Mouse (Mus musculus) MEL (cell line): ENCODE measurements around the gene Camta2. TPM values are rescaled to one million over a fixed set of nuclear protein-coding genes. Genes with fewer than 3 reads are reported as not detected.

Source experiments
- DNase-seq: peaks from one replicate; pipeline ENCODE4 v3.0.0; 2011; ENCODE audit warnings: low read depth, low spot score
- H3K27ac ChIP-seq: 2 replicates; pipeline ENCODE4 v1.5.1; 2012; ENCODE audit warnings: low read depth, mild to moderate bottlenecking, control low read depth, low read length, moderate library complexity; ENCODE audit not compliant: control insufficient read depth
- H3K27me3 ChIP-seq, 2 experiments: fragments of 150-350 bp in 1 of 2; sonication (generic) in 1 of 2; 2 replicates each; pipeline ENCODE4 v1.6.1; 2012; ENCODE audit warnings: low read length in 2 of 2, mild to moderate bottlenecking in 2 of 2, improper control_type of control experiment in 1 of 2, moderate library complexity in 1 of 2; ENCODE audit not compliant: insufficient read depth in 2 of 2, control insufficient read depth in 1 of 2
- H3K36me3 ChIP-seq, 2 experiments: 2 replicates each; pipeline ENCODE4 v1.6.1; 2012 to 2014; ENCODE audit warnings: low read length in 2 of 2, improper control_type of control experiment in 1 of 2, inconsistent platforms in 1 of 2, mild to moderate bottlenecking in 1 of 2; ENCODE audit not compliant: insufficient read depth in 2 of 2, control insufficient read depth in 1 of 2
- H3K4me1 ChIP-seq, 2 experiments: fragments of 150-350 bp in 1 of 2; sonication (generic) in 1 of 2; 2 replicates each; pipeline ENCODE4 v1.6.1; 2012; ENCODE audit warnings: low read length in 2 of 2, improper control_type of control experiment in 1 of 2, mild to moderate bottlenecking in 1 of 2; ENCODE audit not compliant: insufficient read depth in 2 of 2, control insufficient read depth in 1 of 2
- H3K4me3 ChIP-seq, 2 experiments: fragments of 150-350 bp in 1 of 2; sonication (generic) in 1 of 2; 2 replicates each; pipeline ENCODE4 v1.5.1; 2012; ENCODE audit warnings: low read depth in 2 of 2, low read length in 2 of 2, mild to moderate bottlenecking in 2 of 2, moderate library complexity in 2 of 2, control low read depth in 1 of 2, improper control_type of control experiment in 1 of 2; ENCODE audit not compliant: control insufficient read depth in 1 of 2, insufficient read depth in 1 of 2
- H3K79me2 ChIP-seq: 2 replicates; pipeline ENCODE4 v1.6.1; 2012; ENCODE audit warnings: mild to moderate bottlenecking, low read length, moderate library complexity; ENCODE audit not compliant: control insufficient read depth, poor library complexity, insufficient read depth
- H3K9ac ChIP-seq: 2 replicates; pipeline ENCODE4 v1.6.1; 2012; ENCODE audit warnings: low read depth, mild to moderate bottlenecking, control low read depth, low read length, moderate library complexity; ENCODE audit not compliant: control insufficient read depth, poor library complexity, severe bottlenecking
- H3K9me3 ChIP-seq: fragments of 150-350 bp; sonication (generic); replicated peaks from 2 replicates; pipeline ENCODE4 v1.6.1; 2012; ENCODE audit warnings: mild to moderate bottlenecking, low read length, improper control_type of control experiment, moderate library complexity; ENCODE audit not compliant: insufficient read depth
- BHLHE40 ChIP-seq: IDR thresholded peaks from 2 replicates; pipeline ENCODE4 v1.6.1; 2012; ENCODE audit warnings: low read depth, mild to moderate bottlenecking, inconsistent platforms, low read length, improper control_type of control experiment, borderline replicate concordance
- CHD1 ChIP-seq: IDR thresholded peaks from 2 replicates; pipeline ENCODE4 v1.6.1; 2012; ENCODE audit warnings: low read depth, mild to moderate bottlenecking, inconsistent platforms, low read length, improper control_type of control experiment
- CHD2 ChIP-seq: IDR thresholded peaks from 2 replicates; pipeline ENCODE4 v1.6.1; 2011; ENCODE audit warnings: low read length, improper control_type of control experiment
- CTCF ChIP-seq, 3 experiments: IDR thresholded peaks in 2 of 3; conservative IDR thresholded peaks in 1 of 3; 2 replicates each; pipeline ENCODE4 v1.5.1; 2011 to 2012; ENCODE audit warnings: low read length in 3 of 3, low read depth in 2 of 3, mild to moderate bottlenecking in 2 of 3, improper control_type of control experiment in 1 of 3, inconsistent platforms in 1 of 3, mixed read lengths in 1 of 3, moderate library complexity in 1 of 3; ENCODE audit not compliant: control insufficient read depth in 1 of 3, insufficient read depth in 1 of 3, poor library complexity in 1 of 3, severe bottlenecking in 1 of 3
- ETS1 ChIP-seq: IDR thresholded peaks from 2 replicates; pipeline ENCODE4 v1.6.1; 2012; ENCODE audit warnings: low read depth, mild to moderate bottlenecking, inconsistent platforms, low read length, improper control_type of control experiment, moderate library complexity
- GABPA ChIP-seq: IDR thresholded peaks from 2 replicates; pipeline ENCODE4 v1.6.1; 2012; ENCODE audit warnings: low read depth, mild to moderate bottlenecking, inconsistent platforms, low read length, improper control_type of control experiment, moderate library complexity
- GATA1 ChIP-seq: IDR thresholded peaks from 2 replicates; pipeline ENCODE4 v1.6.1; 2011; ENCODE audit warnings: low read depth, low read length, improper control_type of control experiment
- HCFC1 ChIP-seq: IDR thresholded peaks from 2 replicates; pipeline ENCODE4 v1.6.1; 2012; ENCODE audit warnings: low read depth, mild to moderate bottlenecking, inconsistent platforms, low read length, improper control_type of control experiment, moderate library complexity
- MAX ChIP-seq: IDR thresholded peaks from 2 replicates; pipeline ENCODE4 v1.6.1; 2011; ENCODE audit warnings: low read length, improper control_type of control experiment
- MAZ ChIP-seq: IDR thresholded peaks from 2 replicates; pipeline ENCODE4 v1.6.1; 2012; ENCODE audit warnings: low read depth, mild to moderate bottlenecking, inconsistent platforms, low read length, improper control_type of control experiment
- NRF1 ChIP-seq: IDR thresholded peaks from 2 replicates; pipeline ENCODE4 v1.6.1; 2014; ENCODE audit warnings: low read depth, mild to moderate bottlenecking, inconsistent platforms, low read length, improper control_type of control experiment, moderate library complexity; ENCODE audit not compliant: poor library complexity, insufficient read depth, severe bottlenecking
- POLR2AphosphoS2 ChIP-seq: IDR thresholded peaks from 2 replicates; pipeline ENCODE4 v1.6.1; 2011; ENCODE audit warnings: low read length, improper control_type of control experiment
- POLR2AphosphoS5 ChIP-seq: IDR thresholded peaks from 2 replicates; pipeline ENCODE4 v1.6.1; 2012; ENCODE audit warnings: low read depth, borderline replicate concordance, mild to moderate bottlenecking, inconsistent platforms, low read length, moderate library complexity, mixed read lengths
- RAD21 ChIP-seq: IDR thresholded peaks from 2 replicates; pipeline ENCODE4 v1.6.1; 2011; ENCODE audit warnings: mild to moderate bottlenecking, low read depth, low read length, improper control_type of control experiment
- SIN3A ChIP-seq: IDR thresholded peaks from 2 replicates; pipeline ENCODE4 v1.6.1; 2012; ENCODE audit warnings: low read length, improper control_type of control experiment, inconsistent platforms
- SMC3 ChIP-seq: IDR thresholded peaks from 2 replicates; pipeline ENCODE4 v1.6.1; 2011; ENCODE audit warnings: low read depth, low read length, improper control_type of control experiment
- TAL1 ChIP-seq: IDR thresholded peaks from 2 replicates; pipeline ENCODE4 v1.6.1; 2012; ENCODE audit warnings: mild to moderate bottlenecking, inconsistent platforms, low read length, moderate library complexity, mixed read lengths
- UBTF ChIP-seq: IDR thresholded peaks from 2 replicates; pipeline ENCODE4 v1.6.1; 2012; ENCODE audit warnings: low read depth, mild to moderate bottlenecking, inconsistent platforms, low read length, improper control_type of control experiment, moderate library complexity, borderline replicate concordance; ENCODE audit not compliant: insufficient read depth
- USF1 ChIP-seq: IDR thresholded peaks from 2 replicates; pipeline ENCODE4 v1.6.1; 2014; ENCODE audit warnings: low read depth, mild to moderate bottlenecking, inconsistent platforms, low read length, improper control_type of control experiment, moderate library complexity
- USF2 ChIP-seq, 2 experiments: IDR thresholded peaks; 2 replicates each; pipeline ENCODE4 v1.6.1; 2011 to 2012; ENCODE audit warnings: improper control_type of control experiment in 2 of 2, low read length in 2 of 2, borderline replicate concordance in 1 of 2, inconsistent platforms in 1 of 2, low read depth in 1 of 2, mild to moderate bottlenecking in 1 of 2; ENCODE audit not compliant: insufficient read depth in 1 of 2
- ZC3H11A ChIP-seq: IDR thresholded peaks from 2 replicates; pipeline ENCODE4 v1.6.1; 2012; ENCODE audit warnings: low read depth, mild to moderate bottlenecking, inconsistent platforms, low read length, improper control_type of control experiment
- ZKSCAN1 ChIP-seq: IDR thresholded peaks from 2 replicates; pipeline ENCODE4 v1.6.1; 2012; ENCODE audit warnings: low read depth, mild to moderate bottlenecking, inconsistent platforms, low read length, improper control_type of control experiment, moderate library complexity
- ZNF384 ChIP-seq: IDR thresholded peaks from 2 replicates; pipeline ENCODE4 v1.6.1; 2012; ENCODE audit warnings: low read depth, mild to moderate bottlenecking, inconsistent platforms, low read length, improper control_type of control experiment
- polyA plus RNA-seq, 2 experiments: library from polyadenylated mRNA; stranded (reverse) in 1 of 2; unstranded in 1 of 2; fragments of >175 nt in 1 of 2; fragments of >200 nt in 1 of 2; gene quantifications; 2 replicates each; pipeline versions ENCODE4 v1.2.1 to v1.2.4; 2012; ENCODE audit warnings: low replicate concordance in 2 of 2, low read depth in 1 of 2; ENCODE audit not compliant: insufficient read length in 2 of 2, insufficient read depth in 1 of 2, missing spikeins in 1 of 2
- total RNA-seq: library from RNA; depleted of rRNA; stranded (reverse); fragments of 300-350 nt; gene quantifications from 2 replicates; pipeline ENCODE4 v1.2.3, GENCODE M21; 2012

Gene Camta2
- total and polyA plus RNA-seq, 3 experiments: 1.9 to 15.0 TPM; not detected in 1

- TF ChIP-seq HCFC1 (no peak), POLR2AphosphoS5 (no peak), ZC3H11A (no peak), GATA1 (no peak)
These were observed 4.3 kb downstream of the Camta2 start for GRCm38 (mm10) chr11:70683640-70684039.

GRCm38 (mm10) chr11:70681897-70682581 lies 5.9 kb downstream of the Camta2 start:
- Histone ChIP-seq H3K27me3 (no peaks in the 10 kb centered on the region), H3K4me3 (no peak overlapping the region), H3K9me3 (no peaks in the 10 kb centered on the region), H3K79me2 (no peaks in the 10 kb centered on the region), H3K36me3 (peaks cover 0 to 10% of the 10 kb centered on the region in 2 experiments; a peak in 2 of 4 replicates), H3K4me1 (peaks cover 0 to 10% of the 10 kb centered on the region in 2 experiments; a peak in 3 of 4 replicates), H3K27ac (no peak overlapping the region), H3K9ac (no peak overlapping the region)
- peak; percentile 75 for DNase-seq
- TF ChIP-seq GABPA (no peak), CHD2 (no peak), SMC3 (peak; percentile 47), CTCF (IDR thresholded peaks at IDR 0.05 in 2 of 3, conservative IDR thresholded peaks at IDR 0.05 in 1 of 3; ENCODE audit: control insufficient read depth in 1 of 3, insufficient read depth in 1 of 3, low read depth in 2 of 3, low read length in 3 of 3, poor library complexity in 1 of 3, severe bottlenecking in 1 of 3) (peak in 2 of 3 experiments; percentile 34 to 56; a peak in 4 of 6 replicates), MAZ (peak; percentile 61; the same call in 1 of the 2 replicates), GATA1 (no peak), SIN3A (peak; percentile 38; the same call in 1 of the 2 replicates), RAD21 (peak; percentile 6; the same call in 1 of the 2 replicates), POLR2AphosphoS5 (no peak)

More at GRCm38 (mm10) chr11:70683640-70684039, 4.3 kb downstream of the Camta2 start:
- Histone ChIP-seq H3K27me3 (no peaks in the 10 kb centered on the region), H3K9me3 (no peaks in the 10 kb centered on the region), H3K79me2 (peaks cover 4% of the 10 kb centered on the region; the same call in 1 of the 2 replicates), H3K4me3 (no peak overlapping the region), H3K9ac (no peak overlapping the region), H3K27ac (no peak overlapping the region), H3K36me3 (peaks cover 0 to 10% of the 10 kb centered on the region in 2 experiments; a peak in 2 of 4 replicates), H3K4me1 (peaks cover 0 to 12% of the 10 kb centered on the region in 2 experiments; a peak in 3 of 4 replicates)
- no peak for DNase-seq

GRCm38 (mm10) chr11:70681170-70681569 lies 6.7 kb downstream of the Camta2 start:
- no peaks in the 10 kb centered on the region for H3K9me3 ChIP-seq
- H3K4me3 ChIP-seq: no peak overlapping the region
- peaks cover 0 to 5% of the 10 kb centered on the region in 2 experiments; a peak in 2 of 4 replicates for H3K36me3 ChIP-seq
- DNase-seq: no peak
- no peaks in the 10 kb centered on the region for H3K79me2 ChIP-seq
- no peaks in the 10 kb centered on the region for H3K27me3 ChIP-seq
- H3K9ac ChIP-seq: no peak overlapping the region
- no peak overlapping the region for H3K27ac ChIP-seq
- peaks cover 0 to 4% of the 10 kb centered on the region in 2 experiments; a peak in 3 of 4 replicates for H3K4me1 ChIP-seq
- TF ChIP-seq POLR2AphosphoS2: no peak
- no peak for TF ChIP-seq CHD1
- TF ChIP-seq TAL1: no peak
- TF ChIP-seq UBTF: no peak
- TF ChIP-seq ZKSCAN1: no peak
- TF ChIP-seq USF2 (IDR thresholded peaks at IDR 0.05; ENCODE audit: borderline replicate concordance in 1 of 2, insufficient read depth in 1 of 2, low read depth in 1 of 2, low read length in 2 of 2): no peak
- TF ChIP-seq BHLHE40: no peak
- TF ChIP-seq USF1: no peak
- no peak for TF ChIP-seq NRF1
- TF ChIP-seq CTCF (IDR thresholded peaks at IDR 0.05 in 2 of 3, conservative IDR thresholded peaks at IDR 0.05 in 1 of 3; ENCODE audit: control insufficient read depth in 1 of 3, insufficient read depth in 1 of 3, low read depth in 2 of 3, low read length in 3 of 3, poor library complexity in 1 of 3, severe bottlenecking in 1 of 3): no peak
- TF ChIP-seq ETS1: no peak
- TF ChIP-seq ZNF384: no peak
- no peak for TF ChIP-seq HCFC1
- no peak for TF ChIP-seq MAX
- TF ChIP-seq GABPA: no peak
